Mouse (Mus musculus): ENCODE results near the gene Hgf.

Hgf gene

DNA sequence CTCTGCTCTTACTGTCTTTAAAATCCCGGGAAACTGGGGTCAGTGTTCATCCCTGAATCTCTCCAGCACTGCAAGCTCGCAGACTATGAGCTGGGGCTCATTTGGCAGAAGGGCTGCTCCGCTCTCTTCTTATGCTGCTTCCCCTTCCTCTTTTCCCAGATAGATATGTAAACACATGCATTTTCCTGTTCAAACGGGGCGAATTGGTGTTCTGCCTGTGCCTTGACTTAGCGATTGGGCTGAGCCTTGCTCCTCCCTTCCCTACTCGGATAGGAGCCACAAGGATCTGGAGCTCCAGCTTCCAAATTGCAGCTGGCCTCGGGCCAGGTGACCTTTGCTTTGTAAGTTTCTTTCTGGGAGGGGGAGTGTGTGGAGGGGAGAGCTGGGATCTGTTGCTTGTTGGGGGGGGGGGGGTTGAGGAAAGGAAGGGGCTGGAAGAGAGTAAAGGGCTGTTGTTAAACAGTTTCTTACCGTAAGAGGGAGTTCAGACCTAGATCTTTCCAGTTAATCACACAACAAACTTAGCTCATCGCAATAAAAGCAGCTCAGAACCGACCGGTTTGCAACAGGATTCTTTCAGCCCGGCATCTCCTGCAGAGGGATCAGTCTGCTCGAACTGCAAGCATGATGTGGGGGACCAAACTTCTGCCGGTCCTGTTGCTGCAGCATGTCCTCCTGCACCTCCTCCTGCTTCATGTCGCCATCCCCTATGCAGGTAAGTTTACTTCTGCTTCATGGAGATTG is at the start of gene Hgf:
Gene Hgf (plus strand): TSS at position 192 of the 744 bp plus-strand sequence.
- peak; percentile 9 for DNase-seq

DNA sequence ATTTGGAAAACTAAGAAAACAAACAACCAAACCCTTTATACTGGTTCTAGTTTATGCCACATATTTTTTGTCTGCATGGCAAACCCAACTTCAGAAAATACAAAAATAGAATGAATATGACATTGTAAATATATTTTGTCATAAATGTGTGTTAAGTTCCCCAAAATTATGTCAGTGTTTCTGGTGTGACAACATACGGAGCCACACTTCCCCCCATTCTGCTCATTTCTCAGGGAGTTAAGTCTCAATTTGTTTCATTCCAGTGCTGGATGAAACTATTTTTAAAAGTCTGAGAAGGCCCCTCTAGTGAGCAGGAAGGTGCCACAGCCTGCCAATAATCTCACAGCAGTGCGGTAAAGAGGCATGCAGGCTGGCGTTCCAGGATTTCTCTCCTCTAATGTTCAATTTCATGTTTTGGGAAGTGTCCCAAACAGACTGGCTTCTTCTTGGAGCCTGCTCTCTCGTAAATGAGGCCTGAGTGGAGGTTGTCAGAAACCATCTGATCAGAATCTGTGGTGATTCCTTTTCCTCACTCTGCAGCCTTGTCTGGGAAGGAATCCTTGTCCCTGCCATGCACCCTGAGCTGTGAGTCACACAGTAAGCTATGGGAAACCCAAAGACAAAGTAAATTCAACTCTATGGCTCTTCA is 46.5 kb upstream of the Hgf start:
- no peak for DNase-seq

DNA sequence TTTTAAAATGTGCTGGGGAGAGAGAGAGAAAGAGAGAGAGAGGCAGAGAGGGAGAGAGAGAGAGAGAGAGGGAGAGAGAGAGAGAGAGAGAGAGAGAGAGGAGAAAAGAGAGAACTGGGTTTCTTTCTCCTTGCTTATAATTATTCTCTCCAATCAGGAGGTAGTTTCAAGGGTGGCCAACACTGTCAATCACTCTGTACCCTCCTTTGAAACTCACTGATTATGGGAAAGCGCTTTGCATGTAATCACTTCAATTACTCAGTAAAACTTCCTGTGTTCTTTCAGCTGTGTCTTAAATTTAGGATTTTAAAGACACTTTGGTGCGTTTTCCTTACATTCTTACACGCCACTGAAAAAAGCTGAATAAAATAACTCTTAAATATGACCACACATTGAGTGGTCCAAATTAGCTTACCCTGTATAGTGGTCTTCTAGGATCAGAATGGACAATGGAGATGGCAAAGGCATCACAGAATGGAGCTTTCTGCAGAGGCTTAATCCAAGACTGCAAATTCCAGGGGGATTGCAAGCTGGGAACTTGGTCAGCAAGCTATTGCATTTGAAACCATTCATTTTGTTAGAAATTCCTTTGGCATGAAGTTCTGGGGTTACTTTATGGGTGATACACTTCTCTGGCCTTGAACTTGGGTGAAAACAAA is 21.5 kb upstream of the Hgf start:
- no peak for DNase-seq

DNA sequence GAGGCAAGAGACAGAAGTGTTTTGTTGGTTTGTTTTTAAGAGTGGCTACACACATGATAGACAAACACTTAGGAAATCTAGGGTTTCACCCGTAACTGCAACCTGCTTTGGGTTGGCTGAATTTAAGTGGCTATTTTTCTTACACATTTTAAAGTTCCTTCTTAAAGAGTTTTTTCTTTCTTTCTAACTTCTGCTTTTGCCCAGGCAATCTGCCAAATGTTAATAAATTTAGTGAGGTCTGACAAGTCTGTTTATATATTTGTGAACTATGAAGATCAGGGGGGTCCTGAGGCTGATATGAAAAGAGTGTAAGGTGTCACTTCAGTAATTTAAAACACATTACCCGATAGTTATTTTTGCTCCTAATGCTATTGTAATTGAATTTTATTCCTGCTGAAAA is 15.2 kb upstream of the Hgf start:
- no peak for DNase-seq

DNA sequence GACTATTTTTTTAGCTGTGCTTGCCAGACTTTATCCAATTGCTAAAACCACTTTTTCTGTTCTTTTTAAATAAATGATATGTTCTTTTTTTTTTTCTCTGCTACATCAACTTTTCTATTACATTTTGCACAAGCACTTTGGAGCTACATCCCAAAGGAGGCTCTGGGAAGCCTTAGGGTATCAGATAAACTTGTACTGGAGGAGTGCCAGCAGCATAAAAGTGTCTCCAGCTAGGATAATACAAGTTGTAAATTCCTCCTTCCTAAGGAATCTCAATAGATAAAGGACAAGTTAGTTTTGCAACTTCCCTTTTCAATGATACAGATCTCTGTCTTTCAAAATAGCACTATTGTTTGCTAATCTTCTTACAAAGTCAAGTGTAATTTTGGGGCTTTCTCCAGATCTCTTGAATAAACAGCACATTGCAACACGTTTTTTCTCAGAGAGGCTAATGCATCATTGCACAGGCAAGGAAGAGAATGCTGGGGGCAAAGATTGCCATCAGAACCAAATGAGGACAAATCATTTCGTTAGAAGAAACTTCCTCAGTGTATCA is 11.7 kb upstream of the Hgf start:
- no peak for DNase-seq

DNA sequence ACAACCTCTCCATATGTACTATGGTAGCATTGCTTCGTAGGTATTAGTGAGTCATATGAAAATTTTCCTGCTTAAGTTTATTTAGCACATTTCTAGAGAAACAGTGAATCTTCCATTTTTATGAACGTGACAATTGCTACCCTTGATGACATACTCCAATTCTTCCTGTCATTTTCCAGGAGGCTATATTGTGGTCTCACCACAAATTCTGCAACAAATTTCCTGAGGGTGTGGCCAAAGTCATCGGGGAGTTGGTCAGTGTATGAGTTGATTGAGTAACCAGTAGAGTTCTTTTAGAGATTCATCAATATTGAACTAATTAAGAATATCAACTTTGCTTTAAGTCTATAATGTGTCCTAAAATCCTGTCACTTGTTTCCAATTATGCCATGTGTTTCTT is 5.8 kb upstream of the Hgf start:
- no peak for DNase-seq

DNA sequence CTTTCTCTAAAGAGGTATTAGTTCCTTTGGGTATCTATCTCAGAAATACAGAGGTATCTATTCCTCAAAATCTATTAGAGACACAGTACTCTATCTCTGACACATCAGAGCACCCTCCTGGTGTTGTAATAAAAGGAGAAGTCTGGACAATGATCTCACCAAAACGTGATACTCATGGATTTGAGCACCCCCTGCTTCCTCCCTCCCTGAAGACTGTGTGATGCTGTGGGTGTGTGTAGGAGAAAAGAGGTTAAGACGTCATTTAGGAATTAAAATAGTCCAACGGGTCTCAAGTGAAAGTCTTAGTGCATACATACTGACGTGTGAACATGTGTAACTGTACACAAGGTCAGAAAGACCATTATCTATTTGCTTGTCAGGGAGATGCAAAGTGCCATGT is 648 bp upstream of the Hgf start:
- no peak for DNase-seq

DNA sequence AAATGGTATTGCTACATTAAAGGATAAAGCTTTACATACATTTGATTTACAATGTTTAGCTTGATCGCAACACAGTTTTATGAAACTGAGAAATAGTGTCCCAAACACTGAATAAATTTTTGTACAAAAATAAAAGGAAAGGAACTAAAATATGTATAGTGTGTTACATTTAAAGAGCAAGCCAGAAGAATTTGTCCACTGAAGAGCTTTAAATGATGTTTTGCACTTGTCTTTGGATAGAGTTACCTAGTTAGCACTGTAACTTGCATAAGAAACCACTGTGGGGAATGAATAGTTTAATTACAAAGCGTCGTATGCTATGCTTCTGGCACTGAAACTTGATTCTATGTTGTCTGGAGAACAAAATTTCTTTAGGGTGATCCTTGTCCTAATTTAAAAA is 7.0 kb downstream of the Hgf start:
- DNase-seq: no peak

DNA sequence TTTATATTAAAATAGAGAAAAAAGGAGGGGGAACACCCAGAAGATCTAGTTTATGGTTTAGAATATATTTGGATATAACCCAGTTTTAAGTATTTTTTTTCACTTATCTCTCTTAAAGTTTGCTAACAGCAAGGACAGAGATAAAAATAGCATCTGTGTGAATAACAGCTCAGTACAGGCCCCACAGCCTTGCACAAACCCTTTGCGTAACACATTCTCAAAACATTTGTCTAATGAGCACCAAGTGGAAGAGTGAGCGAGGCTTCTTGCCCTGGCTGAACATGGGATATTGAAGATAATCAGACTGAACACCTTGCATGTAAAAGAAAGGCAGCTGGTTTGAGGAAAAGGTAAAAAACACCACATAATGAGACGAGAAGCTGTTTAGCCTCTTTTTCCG is 15.7 kb downstream of the Hgf start:
- DNase-seq: no peak

DNA sequence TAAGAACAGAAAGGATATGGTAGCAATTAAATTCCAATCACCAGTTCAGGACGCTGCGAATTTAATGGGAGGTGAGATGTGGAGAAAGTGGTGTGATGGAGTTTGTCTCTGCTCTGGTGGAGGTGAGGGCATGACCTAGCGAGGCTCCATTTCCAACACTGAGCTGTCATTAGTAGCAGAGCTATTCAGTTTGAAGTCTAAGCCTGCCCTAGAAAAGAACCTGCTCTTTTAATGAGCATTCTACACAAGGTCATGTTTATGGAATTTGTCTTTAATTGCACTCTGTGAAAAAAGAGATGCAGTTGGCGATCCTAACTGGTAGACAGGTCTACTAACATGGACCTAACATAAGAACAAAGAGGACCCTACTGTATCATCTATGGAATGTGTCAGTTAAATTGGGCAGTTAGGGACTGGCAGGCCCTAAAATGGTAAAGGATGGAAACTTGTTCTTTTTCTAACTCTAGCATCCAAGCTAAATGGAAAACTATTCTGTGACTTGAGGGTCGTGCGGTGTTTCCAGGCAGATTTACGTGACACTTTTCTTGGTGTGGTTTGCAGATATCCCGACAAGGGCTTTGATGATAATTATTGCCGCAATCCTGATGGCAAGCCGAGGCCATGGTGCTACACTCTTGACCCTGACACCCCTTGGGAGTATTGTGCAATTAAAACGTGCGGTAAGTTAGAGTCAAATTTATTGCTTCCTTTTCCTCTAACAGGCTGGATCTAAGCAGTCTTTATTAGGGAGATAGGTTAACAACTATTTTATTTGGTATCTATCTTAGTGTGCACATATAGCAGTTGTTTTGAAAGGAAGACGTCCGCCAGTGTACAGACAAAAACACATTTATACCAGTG is 24.8 kb downstream of the Hgf start:
- no peak for DNase-seq

DNA sequence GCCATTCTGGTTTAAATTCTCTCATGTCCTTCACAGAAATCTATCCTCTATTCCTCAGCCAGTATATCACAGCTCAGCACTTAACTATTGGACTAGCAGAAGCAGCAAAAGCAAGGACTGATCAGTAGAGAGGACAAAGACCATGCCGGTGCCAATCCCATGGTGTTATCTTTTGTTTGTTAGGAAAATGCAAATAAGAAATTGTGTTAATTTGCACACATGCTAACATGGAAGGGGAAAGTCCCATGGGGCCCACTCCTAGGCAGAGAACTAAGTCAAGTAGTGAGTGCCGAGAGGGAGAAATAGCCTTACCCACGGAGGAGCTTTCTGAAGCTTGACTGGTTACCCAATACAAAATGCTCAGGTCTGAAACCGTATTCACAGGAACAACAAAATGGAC is 42.4 kb downstream of the Hgf start:
- no peak for DNase-seq

DNA sequence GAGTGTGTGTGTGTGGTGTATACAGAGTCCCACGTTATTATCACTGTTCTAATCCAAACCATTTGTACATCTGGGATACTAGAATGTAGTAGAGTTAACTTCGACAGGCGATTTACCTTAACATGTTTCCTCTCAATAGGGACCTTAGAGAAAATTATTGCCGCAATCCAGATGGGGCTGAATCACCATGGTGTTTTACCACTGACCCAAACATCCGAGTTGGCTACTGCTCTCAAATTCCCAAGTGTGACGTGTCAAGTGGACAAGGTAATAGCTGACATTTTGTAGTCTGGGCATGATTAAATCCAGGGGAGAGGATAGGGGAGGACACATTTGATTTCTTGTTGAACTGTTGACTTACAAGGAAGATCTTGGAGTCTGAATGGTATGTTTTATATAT is 44.7 kb downstream of the Hgf start:
- DNase-seq: no peak

DNA sequence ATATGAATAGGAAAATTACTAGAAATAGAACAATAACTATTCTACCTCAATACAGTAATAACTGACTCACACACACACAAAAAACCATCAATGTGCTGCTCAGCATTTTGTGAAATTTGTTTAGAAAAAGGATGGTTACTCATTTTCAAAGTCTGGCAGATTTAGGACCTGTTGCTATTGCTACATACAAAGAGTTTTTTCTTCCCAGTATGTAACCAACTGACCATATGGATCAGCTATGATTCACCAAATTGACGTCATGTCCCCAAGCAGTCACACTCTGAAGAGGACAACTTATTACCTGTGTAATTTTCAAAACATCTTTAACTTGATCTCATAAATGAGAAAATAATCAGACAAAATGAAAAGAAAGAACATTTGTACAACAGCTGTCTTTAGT is 48.2 kb downstream of the Hgf start:
- DNase-seq: no peak

DNA sequence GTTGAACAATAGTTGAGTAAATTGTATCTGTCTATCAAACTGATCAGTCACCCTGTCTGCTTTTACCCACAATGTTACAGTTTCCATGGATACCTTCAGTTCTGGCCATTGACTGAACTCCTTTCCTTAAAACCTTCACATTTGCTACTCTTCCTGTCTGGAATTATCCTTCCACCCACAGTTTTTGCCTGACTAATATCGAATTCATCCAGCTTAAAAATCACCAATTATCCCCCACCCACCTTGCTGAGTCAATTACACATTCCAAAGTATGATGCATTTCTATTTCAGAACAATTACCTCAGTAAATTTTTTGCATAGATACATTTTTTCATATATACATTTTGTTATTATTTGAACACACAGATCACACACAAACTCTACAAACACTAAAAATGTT is 79.7 kb downstream of the Hgf start:
- no peak for DNase-seq

DNA sequence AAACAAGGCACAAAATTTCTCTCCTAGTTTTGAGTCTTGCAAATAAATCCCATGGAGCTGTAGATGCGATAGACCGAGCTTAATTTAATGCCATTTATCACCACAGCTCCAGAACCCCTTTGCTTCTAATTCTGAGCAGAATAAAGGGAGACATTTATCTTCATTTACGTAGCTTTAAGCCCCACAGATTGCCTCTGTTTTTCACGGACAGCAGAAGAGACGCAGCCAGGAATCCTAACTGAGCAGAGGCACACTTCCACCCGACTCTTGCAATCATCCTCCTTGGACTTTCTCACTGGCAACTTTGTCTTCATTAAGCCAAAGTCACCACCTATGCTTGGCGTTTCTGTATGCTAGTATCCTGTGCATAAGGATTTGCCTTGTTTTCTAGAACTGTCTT is 93.1 kb downstream of the Hgf start:
- no peak for DNase-seq

DNA sequence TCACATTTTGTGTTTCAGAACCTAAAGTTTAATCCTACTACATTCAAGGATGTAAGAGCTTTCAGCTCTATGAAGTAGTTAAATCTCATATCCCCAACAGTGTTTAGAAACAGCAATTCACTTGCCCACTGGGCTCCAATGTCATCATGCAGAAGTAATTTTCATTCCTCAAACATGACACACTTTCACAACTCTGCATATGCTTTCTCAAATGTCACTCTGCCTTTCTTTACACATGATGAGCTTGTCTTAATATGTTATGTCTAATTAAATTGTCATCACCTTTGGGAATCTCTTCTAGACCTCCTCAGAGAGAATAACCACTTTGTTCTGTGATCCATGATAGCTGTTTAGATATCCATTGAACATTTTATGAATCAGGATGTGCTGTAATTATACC is 94.4 kb downstream of the Hgf start:
- DNase-seq: no peak

DNA sequence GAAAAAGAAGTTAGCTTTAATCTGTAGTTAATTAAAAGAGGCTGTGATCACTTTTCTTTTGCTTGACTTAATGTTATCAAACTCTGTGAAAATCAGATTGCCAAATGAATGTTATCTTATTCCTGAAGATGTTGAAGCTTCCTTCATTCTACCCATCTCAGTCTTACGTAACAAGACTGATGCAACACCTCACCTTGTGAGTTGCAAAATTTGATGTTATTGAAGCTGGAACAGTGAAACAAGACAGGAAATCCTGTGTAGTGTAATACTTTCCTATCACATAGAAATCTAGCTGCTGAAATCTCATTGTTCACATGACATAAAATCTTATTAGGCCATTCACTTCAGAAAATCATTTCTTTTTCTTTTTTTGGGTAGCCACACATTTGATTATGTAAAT is 96.9 kb downstream of the Hgf start:
- DNase-seq: no peak

DNA sequence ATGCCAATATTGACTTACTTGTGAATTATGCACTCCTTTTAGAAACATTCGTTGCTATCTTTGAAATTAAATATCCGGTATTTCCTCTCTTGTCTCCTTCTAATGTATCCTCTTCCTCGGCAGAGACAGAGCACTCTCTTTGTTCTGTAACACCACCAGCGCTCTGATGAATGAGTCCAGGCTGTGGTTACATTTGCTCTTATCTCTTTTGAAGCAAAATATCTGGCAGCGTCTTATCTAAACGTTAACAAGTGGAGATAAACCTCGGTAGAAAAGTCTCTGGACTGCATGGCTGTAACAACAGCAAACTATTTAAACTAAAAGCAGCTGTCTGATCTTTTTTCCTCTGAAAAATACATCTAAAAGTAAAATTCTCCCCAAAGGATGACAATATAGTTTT is 100.7 kb downstream of the Hgf start:
- DNase-seq: no peak
